Mouse (Mus musculus): Measurements from ENCODE around the gene Nabp1. TPM values are rescaled to one million over a fixed set of nuclear protein-coding genes. Genes with fewer than 3 reads are reported as not detected.

The Nabp1 gene
- total RNA-seq (2023) = 110 TPM

DNA sequence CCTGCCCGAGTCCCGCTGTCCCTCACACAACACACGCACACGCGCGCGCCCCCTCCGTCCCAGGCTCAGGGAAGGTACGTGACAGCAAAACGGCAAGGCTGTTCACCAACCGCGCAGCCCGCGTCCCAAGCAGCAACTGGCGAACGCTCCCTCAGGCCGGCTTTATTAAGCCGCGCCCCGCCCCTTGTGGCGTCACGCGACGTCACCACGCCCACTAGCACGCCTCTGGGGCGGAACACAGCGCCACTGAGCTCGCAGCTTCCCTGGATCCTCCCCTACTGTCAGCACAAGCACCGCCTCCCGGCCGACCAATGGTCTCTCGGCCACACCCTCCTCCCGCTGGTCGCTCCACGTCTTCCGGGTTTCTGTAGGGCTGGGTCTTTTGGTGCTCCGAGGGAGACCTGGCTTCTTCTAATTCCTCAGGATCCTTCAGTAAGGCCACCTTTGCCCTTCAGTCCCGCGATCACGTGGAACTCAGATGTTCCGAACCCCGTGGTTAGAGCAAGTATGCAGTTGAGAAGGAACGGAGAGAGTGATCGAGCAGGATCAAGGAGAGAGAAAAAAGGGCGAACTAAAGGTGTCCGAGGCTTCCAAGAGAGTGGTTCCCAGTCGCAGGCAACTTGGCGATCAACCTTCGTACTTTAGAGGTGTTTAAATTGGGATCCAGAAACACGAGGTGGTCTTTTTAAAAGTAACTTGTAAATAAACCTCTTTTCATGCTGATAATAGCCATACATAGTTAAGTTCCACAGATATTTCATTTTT lies at the start of gene Nabp1:
TSS of gene Nabp1 (minus strand) at position 164 of the 765 bp plus-strand sequence.

Other genes with a start within 250 kb of the Nabp1 start
- 3.2 TPM for gene Cavin2, start 189.3 kb downstream of the Nabp1 start, total RNA-seq (2023)

Measured in CD4-positive naive resting alpha-beta T cell, adult 57 days (primary cell).